Mouse (Mus musculus): ENCODE results near the gene Tnrc6c.
"Not testable (repeated sequence)": the region's sequence is repeated elsewhere in the genome, so short reads cannot be mapped to it uniquely, and the experiment has no call there.

Tnrc6c gene

DNA sequence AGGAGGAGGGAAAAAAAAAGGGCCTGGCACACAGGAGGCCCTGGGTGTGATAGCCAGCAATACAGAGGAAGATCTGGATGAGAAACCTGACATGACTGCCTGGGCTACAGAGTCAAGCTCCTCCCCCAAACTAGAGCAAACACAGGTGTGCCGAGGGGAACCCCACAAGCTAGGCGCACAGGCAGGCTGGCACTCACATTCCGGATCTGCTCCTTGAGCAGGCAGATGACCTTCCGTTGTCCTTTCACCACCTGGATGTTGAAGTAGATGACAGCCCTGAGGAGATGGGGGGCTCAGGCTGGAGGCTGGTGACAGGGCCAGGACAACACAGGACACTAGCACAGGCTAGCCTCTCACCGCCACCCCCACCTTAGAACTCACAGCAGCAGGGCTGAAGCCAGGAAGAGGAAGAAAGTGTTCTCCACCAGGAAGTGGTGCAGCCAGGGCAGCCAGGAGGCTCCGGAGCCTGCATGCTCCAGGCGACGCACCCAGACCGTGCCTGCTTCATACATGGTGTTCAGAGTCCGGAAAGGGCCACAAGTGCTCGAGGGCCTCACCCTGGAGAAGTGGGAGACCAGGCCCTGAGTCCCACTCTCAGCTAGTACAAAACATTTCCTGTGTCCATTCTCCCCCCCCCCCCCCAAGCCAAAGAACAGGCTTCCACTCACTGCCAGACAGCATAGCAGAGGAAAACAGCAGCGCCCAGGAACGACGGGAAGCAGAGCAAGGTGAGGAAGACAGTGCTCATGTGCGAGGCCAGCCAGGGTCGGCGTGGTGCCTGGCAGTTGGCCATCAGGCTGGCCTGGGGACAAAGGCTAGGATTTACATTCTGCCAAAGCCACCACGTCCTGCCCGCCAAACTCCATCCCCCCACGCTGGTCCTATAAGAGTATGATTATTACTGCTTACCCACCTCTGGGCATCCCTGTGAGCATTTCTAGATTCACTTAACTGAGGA, 114.9 kb downstream of the Tnrc6c start:
- DNase-seq (ENCODE audit: low spot score in 2 of 2), result no peak

DNA sequence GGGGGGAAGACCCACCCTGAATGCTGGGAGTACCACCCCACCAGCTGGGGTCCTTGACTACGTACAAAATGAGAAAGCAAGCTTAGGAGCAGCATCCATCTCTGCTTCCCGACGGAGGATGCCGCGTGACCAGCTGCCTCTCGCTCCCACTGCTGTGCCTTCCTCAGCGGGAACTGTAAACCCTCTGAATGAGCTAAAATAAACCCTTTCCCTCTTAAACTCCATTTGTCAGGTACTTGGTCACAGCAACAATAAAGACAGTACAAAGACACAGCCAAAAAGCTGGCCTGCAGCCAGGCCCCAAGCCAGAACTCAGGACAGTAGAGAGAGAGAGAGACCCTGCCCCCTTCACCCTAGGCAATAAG, 115.6 kb downstream of the Tnrc6c start:
- no peak for DNase-seq (ENCODE audit: low spot score in 2 of 2)

DNA sequence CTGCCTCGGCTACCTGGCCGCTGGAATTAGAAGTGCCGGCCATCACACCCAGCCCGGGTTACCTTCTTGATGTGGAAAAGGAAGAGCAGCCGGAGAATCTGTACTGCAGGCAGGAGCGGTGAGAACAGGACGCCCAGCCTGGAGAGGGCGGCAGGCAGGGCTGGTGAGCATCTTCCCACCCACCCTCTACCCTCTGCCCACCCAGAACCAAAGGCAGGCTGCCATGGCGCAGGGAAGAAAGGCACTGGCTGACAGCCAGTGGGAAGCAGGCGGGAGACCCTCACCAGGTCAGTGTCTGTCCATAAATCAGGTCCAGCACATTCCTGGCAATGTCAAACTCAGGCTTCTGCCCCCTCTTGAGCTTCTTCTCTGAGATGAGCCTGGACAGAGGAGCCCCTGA, 116.3 kb downstream of the Tnrc6c start:
- no peak for DNase-seq (ENCODE audit: low spot score in 2 of 2)

DNA sequence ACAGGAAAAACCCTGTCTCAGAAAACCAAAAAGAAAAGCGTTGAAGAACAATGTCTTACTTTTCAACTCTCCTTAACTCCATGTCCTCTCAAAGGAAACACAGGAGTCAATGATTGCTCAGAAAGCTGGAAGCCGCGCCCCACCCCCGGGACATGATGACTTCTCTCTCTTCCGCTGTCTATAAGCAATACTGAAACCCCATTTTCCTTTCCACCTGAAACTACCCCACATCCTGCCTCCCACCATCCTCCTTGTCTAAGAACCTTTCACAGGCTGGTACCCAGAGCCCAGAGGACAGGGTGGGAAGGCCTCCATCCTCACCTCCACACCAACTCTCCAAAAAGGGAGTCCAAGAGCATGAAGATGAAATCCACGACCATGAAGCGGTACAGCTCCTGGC, 118.3 kb downstream of the Tnrc6c start:
- no peak for DNase-seq (ENCODE audit: low spot score in 2 of 2)

DNA sequence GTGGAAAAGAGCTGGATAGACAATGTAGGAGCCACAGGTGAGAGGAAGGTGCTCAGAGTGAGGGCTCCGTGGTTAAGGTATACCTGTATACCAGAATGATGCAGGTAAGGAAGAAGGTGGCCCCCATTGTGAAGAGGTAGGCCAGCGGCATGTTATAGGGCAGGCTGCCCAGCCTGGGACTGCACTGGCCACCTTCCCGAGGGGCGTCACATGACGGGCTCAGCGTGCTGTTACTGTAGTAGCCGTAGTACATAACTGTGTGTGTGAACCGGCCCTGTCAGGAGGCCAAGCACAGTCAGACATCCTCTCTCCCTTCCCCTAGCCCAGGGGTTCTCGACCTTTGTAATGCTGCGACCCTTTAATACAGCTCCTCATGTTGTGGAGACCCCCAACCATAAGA, 120.8 kb downstream of the Tnrc6c start:
- DNase-seq (ENCODE audit: low spot score in 2 of 2), result no peak

DNA sequence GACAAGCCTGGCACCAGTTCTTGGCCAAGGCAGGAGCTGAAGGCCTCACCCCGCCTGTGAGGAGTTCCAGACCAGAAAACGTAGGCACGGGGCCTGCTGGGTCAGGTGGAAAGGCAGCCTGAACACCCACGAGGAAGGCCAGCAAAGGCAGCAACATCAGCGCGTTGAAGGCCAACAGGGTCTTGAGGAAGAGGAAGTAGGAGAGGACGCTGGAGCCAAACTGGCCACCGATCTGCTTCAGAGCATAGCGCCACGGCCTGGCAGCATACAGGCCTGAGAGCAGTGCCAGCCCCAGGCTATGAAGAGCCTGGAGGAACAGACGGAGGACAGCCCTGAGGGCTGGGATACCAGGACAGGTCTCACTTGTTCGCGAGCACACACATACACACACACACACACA, 121.5 kb downstream of the Tnrc6c start:
- DNase-seq (ENCODE audit: low spot score in 2 of 2), result no peak

DNA sequence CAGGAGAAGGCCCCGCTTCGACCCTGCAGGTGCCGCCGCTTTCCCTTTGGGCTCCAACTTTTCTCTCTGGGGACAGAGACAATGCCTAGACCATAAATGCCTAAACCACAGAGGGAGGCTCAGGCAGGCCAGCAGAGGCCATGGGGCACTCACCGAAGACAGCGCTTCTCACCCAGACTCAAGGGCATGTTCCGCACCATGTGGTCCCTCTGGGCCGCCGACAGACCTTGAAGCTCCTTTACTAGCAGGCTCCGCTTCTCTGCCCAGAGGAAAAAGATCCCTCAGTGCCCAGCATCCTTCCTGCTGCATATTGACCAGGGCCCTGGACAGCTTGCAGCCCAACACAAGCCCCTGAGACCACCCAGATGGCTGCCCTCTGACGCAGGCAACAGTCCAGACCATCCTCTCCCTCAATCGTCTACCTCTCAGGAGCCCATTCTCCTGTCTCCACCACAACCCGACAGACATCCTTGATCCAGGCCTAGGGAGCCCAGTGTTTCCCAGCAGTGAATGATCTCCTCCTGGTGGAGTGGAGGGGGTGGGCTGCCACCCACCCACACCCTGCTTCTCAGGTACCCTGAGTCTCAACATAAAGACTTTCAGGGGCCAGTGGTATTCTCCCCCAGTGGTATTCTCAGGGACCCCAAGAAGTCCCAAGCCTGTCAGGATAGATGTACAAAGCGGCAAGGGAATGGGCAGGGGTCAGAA, 122.2 kb downstream of the Tnrc6c start:
- DNase-seq (ENCODE audit: low spot score in 2 of 2), result no peak

DNA sequence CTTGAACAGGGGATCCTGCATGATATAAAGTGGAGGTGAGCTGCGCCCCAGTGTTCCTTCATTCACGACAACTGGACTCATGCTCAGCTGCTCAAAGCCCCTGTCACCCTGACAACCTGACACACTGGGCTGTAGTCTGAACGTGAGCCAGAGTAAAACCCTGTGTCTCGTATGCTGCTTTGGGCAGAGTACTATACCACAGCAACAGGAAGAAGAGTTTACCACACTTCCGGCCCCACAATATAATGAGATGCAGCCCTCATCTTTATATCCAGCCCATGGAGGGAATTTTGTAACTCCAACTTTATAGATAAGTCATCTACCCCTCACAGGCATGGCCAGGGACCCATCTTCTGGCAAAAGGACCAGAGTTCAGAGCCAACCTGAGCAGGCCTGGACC, 123.0 kb downstream of the Tnrc6c start:
- DNase-seq (ENCODE audit: low spot score in 2 of 2), result no peak

DNA sequence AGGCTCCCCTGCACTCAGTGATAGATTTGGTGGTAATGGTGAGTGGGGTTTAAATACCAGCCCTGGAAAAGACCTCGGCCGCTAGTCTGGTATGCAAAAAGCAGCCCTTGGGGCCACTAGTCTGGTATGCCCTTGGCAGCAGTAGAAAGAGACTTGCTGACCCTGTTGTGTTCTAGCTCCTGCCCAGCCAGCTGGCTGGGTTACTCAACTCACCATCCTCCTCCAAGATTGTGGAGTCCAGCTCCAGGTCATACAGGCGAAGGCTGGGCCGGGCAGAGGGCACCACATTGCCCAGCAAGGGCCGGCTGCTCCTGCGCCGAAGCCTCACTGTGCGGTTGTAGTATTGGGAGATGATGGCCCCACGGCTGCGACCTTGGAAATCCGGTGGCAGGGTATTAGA, 123.9 kb downstream of the Tnrc6c start:
- no peak for DNase-seq (ENCODE audit: low spot score in 2 of 2)

DNA sequence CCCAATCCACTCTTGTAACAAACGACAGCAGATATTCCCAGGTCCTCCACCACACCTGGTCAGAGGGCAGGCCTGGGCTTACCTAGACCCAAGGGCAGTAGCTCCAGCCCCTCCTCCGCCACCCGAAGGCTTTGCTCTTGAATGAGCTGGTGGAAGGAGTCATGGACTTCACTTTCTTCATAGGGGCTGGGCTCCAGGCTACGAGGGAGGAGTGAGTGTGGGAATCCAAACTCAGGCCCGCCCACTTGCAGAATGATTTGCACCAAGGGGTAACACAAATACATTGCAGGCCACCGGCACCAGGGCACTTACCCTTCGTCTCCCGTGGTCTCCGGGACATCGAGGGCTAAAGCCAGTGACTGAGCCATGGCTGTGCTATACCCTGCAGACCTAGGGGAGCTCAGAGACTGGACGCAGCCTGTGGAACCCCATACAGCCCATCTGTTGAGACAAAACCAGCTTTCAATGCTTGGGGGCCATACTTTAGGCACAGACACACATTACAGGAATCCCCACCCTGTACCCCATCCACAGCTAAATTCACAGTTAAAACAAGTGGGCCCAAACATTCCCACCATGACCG, 124.9 kb downstream of the Tnrc6c start:
- DNase-seq (ENCODE audit: low spot score in 2 of 2), result peak in 1 of 2 experiments; percentile 29

DNA sequence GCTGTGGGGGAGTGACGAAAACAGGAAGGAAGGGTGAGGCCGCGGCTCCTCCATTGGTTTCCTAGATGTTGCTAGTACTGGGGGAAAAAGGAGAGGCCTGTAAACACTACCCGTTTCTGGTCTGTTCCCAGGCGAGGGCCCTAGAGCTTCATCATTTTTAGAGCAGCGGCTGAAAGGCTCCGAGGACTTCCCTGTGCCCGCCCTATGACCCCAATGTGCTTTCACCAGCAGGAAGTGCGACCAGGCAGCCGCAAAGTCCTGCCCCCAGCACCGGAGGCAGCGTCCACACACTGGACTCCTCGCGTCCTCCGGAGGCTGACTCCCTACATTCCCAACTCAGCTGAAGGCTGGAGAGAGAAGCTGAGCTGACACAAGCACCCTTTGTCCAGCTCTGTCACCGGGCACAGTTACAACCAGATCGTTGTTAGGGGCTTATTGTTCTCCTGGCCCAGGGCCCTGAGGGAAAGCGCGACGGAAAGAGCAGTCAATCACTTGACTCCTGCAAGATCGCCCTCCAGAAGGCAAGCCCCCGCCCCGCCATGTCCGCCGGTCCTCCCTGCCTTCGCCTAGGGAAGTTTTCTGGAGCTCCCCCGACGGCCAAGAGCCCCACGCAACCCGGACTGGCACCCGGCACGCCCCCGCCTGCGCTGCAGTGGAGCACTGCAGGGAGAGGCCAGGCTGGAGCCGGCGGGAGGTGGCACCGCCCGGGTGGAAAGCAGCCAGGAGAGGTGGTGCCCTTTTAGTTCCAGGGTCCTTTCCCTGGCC, 125.5 kb downstream of the Tnrc6c start:
- peak; percentile 63 to 65 for DNase-seq (ENCODE audit: low spot score in 2 of 2)

DNA sequence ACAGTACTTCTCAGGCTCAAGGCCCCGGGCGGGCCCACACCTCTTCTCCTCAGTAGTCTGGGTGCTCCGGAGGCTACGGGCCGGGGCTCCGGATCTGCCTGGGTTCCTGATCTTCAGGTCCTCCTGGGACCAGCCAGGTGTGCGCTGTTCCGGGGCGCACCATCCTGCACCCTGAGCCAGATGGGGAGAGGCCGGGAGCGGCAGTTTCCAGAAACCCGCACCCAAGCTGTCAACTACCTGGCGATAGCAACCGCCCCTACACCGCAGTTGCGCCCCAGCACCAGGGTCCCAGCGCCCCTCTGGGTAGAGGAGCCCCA, 126.1 kb downstream of the Tnrc6c start:
- DNase-seq (ENCODE audit: low spot score in 2 of 2), result peak in 1 of 2 experiments; percentile 76

DNA sequence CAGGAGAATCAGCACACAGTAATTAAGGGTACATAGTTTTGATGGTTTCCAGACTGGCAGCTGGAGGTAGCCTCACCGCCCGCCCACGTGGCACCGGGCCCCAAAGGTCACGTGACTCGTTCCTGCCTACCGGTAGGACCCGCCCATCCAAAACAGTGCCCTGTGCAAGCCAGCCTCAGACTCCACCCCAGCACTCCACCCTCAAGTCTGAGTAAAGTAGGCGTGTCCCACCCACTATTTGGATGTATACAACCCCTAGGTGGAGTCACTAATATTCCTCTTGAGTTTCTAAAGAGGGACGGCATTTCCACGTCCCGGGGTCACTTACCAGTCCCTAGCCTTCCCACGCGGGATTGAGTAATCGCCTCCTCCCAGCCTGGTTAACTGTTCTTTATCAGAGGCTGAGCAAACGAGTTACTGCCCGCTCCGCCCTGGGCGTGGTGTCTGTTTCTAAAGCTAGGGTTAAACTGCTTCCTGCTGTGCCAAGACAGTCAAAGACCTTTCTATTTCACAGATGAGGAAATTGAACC, 126.6 kb downstream of the Tnrc6c start:
- DNase-seq (ENCODE audit: low spot score in 2 of 2), result peak; percentile 81 to 90

DNA sequence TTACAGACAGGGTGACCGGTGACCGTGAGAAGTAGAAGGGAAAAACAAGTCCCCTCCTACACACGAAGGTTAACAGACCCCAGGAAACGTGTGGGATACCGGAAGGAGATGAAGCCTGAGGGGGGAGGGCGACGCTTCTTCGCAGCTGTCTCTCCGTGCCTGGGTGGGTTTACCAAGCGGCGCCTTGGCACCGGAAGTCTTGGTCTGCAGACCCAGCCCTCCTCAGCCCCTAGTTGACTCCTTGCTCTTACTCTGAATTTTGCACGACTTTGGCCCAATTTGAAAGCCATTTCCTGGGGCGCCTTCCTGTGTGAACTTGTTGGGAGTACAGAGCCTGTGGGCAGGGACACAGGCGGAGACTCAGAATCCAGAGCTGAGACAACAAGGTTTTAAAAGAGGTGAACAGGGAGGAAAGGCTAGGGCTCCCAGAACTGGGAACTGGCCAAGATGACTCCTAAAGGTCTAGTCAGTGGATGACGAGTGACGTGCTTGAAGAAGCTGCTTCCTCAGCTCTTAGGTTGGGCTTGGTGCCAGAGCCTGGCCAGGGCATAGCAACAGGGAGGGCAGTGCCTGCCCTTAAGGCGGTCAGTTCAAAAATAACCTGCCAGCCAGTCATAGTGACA, 127.2 kb downstream of the Tnrc6c start:
- DNase-seq (ENCODE audit: low spot score in 2 of 2), result peak; percentile 57 to 64

DNA sequence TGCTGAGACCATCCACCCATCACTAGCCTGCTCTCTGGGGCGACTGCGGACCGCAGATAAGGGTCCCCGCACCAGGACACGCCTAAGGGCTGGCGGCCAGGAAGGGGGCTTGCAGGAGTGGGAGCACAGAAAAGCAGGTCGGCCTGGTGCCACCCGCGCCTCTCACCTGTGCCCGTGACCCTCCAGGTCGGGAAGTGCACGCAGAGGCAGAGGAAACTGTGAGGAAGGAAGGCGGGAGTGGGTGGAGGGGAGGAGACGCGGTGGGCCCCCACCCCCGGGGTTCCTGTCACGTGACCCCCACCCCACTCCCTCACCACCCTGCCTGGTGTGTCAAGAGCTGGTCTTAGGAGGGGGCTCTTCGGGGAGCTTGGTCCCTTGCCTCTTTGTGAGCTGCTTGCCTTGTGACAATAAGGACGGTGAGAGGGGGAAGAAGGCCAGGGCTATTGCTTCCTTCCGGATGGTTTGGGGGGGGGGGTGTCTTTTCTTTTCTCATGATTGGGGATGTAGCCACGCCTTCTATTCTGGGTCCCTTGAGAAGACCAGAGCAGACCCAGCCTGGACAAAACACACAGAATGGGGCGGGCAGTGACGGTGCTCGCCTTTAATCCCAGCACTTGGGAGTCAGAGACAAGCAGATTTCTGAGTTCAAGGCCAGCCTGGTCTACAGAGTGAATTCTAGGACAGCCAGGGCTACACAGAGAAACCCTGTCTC, 128.1 kb downstream of the Tnrc6c start, which contains the start of the genes Tmc8 and Tmc6:
Tmc8 (plus strand) TSS at position 84 of the 712 bp plus-strand sequence.
Tmc6 (minus strand) TSS at position 206 of the 712 bp plus-strand sequence.
- no peak for DNase-seq (ENCODE audit: low spot score in 2 of 2)

DNA sequence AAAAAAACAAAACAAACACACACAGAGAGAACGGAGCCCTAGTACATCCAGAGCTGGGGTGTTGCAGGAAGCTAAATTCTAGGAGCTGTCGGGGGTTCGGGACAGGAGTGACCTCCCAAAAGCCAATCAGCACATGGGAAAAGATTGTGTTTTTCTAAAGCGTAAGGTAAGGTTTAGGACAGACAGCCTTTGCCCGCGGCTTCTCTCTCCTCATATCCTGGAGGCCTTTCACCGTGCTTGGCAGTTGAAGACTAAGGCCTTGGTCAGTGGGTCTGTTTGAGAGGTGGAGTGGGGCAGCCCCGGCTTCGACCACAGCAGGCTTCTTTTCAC, 128.6 kb downstream of the Tnrc6c start:
- DNase-seq (ENCODE audit: low spot score in 2 of 2), result no peak

DNA sequence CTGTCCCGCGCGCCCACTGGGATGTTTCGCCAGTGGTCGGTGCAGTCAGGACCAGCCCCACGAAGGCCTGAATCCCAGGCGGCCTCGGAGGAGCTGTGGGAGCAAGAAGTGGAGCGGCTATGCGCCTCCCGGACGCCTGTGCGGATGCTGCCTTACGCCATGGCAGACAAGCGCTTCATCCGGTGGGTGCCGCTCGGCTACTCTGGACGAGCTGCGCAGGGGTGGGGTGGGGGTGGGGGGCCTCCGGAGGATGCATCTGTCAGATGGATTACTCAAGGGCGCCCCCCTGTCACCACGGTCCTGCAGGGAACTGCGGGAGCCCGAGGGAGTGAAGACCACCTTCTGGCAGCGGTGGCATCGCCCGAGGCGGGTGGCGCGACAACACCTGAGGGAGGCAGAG, 129.0 kb downstream of the Tnrc6c start:
- peak in 1 of 2 experiments; percentile 31 for DNase-seq (ENCODE audit: low spot score in 2 of 2)

DNA sequence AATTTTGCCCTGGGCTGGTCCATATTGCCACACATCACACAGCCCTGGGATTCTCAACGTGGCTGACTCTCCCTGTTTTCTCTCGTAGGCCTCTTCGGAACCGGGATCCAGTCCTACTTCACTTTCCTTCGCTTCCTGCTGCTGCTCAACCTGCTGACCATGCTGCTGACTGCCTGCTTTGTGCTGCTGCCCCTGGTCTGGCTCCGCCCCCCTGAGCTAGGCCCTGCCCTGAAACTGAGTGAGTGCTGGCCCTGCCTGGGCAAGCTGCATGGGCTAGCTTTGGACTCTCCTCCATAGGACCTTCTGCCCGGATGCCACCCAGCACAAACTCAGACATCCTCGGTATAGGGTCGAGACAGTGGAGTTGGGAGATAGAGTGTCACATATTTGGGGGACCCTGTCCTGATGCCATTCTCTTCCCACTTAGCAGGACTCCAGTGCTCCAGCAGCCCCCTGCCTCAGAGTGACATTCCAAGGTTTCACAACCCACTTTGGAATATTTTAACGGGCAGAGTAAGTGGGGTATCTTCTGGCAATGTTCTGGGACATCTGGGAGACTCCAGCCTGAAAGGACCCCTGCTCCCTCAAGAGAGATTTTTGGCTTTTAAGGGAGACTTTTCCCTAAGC, 129.7 kb downstream of the Tnrc6c start:
- DNase-seq (ENCODE audit: low spot score in 2 of 2), result peak in 1 of 2 experiments; percentile 34

DNA sequence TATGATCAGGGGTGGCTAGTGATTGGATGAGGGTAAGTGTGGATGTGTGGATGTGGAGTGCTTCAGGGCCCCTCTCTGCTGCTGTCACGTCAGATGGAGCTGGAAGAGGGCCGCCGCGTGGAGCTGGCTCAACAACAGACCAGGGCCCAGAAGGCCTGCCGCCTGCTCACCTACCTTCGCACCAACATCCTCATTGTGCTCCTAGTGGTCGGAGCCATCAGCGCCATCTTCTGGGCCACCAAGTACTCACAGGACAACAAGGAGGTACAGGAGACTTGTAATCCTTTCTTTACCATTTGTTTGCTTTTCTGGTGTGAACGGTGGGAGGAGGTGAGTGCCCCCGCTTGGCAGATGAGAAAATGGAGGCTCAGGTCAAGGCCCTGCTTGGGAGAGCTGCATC, 132.2 kb downstream of the Tnrc6c start:
- peak in 1 of 2 experiments; percentile 55 for DNase-seq (ENCODE audit: low spot score in 2 of 2)

DNA sequence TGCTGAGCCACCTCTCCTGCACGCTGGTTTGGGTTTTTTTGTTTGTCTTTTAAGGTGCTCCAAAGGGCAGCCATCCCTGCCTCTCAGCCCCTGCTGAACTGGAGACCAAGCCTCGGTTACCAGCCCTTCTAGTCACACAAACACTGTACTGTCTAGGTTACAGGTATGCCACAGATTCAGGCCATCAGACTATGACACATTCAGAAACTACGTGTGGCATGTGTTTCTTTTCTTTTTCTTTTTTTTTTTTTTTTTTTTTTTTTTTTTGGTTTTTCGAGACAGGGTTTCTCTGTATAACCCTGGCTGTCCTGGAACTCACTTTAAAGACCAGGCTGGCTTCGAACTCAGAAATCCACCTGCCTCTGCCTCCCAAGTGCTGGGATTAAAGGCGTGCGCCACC, 134.4 kb downstream of the Tnrc6c start:
- DNase-seq (ENCODE audit: low spot score in 2 of 2), result not testable (repeated sequence)

Data from urinary bladder, adult 18-20 months (tissue).